Mouse (Mus musculus) midbrain, postnatal 0 days (tissue): ENCODE measurements around the gene Sprr2j-ps. TPM values are rescaled to one million over a fixed set of nuclear protein-coding genes. Genes with fewer than 3 reads are reported as not detected.

ENCODE experiments used
- ATAC-seq: fragments of 200-750 bp; cut with Nextera tagmentation; 2 replicates; pipeline ENCODE4 v1.8.0; 2017; ENCODE audit warnings: moderate number of reproducible peaks, mild to moderate bottlenecking, moderate TSS enrichment, moderate library complexity; ENCODE audit not compliant: low FRiP score
- DNase-seq: peaks from one replicate; pipeline ENCODE4 v3.0.0-alpha.2; 2015; ENCODE audit warnings: low spot score
- H3K27ac ChIP-seq: fragments of 300-500 bp; sonication (generic); 2 replicates; pipeline ENCODE4 v1.5.1; 2014; ENCODE audit warnings: low read depth, mild to moderate bottlenecking, low read length, mixed read lengths
- H3K27me3 ChIP-seq: fragments of 300-500 bp; sonication (generic); 2 replicates; pipeline ENCODE4 v1.6.1; 2014; ENCODE audit warnings: low read length, control low read depth, mixed read lengths; ENCODE audit not compliant: insufficient read depth
- H3K36me3 ChIP-seq: fragments of 300-500 bp; sonication (generic); 2 replicates; pipeline ENCODE4 v1.6.1; 2014; ENCODE audit warnings: low read length, control low read depth, mixed read lengths; ENCODE audit not compliant: insufficient read depth
- H3K4me1 ChIP-seq: fragments of 300-500 bp; sonication (generic); 2 replicates; pipeline ENCODE4 v1.6.1; 2014; ENCODE audit warnings: mild to moderate bottlenecking, control low read depth, antibody characterized with exemption, low read length, mixed read lengths; ENCODE audit not compliant: insufficient read depth
- H3K4me2 ChIP-seq: fragments of 300-500 bp; sonication (generic); 2 replicates; pipeline ENCODE4 v1.6.1; 2014; ENCODE audit warnings: low read depth, mild to moderate bottlenecking, low read length, mixed read lengths; ENCODE audit not compliant: poor library complexity, severe bottlenecking
- H3K4me3 ChIP-seq: fragments of 300-500 bp; sonication (generic); 2 replicates; pipeline ENCODE4 v1.5.1; 2014; ENCODE audit warnings: low read depth, mild to moderate bottlenecking, low read length, moderate library complexity
- H3K9ac ChIP-seq: fragments of 300-500 bp; sonication (generic); replicated peaks from 2 replicates; pipeline ENCODE4 v1.6.1; 2014; ENCODE audit warnings: mild to moderate bottlenecking, low read length, moderate library complexity, mixed read lengths; ENCODE audit not compliant: poor library complexity, severe bottlenecking
- H3K9me3 ChIP-seq: fragments of 300-500 bp; sonication (generic); 2 replicates; pipeline ENCODE4 v1.6.1; 2016; ENCODE audit warnings: low read length, control low read depth
- CTCF ChIP-seq: IDR thresholded peaks from 2 replicates; pipeline ENCODE4 v1.5.1; 2016; ENCODE audit warnings: antibody characterized with exemption, mild to moderate bottlenecking
- WGBS: fragments of 180-500 bp; shearing (Covaris S2); extraction: QIAGEN DNeasy Blood & Tissue Kit; methylation state at CpG from one replicate; pipeline ENCODE4 v1.1.7; 2014; 5-methylcytosine and 5-hydroxymethylcytosine counted together
- polyA plus RNA-seq: library from polyadenylated mRNA; unstranded; fragments of >200 nt; fragmentation: Nextera tagmentation; extraction: Ambion mirVana; gene quantifications from 2 replicates; pipeline ENCODE4 v1.2.1, GENCODE M21; 2015
- total RNA-seq: library from RNA; depleted of rRNA; stranded (reverse); fragments of >200 nt; gene quantifications from 2 replicates; pipeline ENCODE4 v1.2.3, GENCODE M21; 2014

Sprr2j-ps gene
- total and polyA plus RNA-seq, 2 experiments from 2014 or later: not detected

DNA sequence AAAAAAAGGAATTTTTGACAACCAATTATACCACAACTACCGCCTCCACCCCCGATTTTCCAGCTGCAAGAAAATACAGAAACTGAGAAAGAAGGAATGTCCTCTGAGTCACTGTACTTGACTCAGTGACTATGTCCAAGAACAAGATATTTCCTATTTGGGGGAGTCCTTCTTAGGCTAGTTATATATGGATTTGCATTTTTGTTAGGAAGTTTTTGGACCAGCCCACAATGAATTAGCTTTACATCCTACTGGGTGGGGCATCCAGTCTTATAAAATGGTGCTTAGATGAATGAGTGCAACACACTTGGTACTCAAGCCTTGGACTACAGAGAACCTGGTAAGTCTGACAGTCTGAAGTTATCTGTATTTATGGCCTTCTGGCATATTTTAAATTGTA, 14.4 kb downstream of the Sprr2j-ps start, which contains the start of gene Sprr2k:
Gene Sprr2k (plus strand): TSS at position 301 of the 400 bp plus-strand sequence.
- ATAC-seq: no peak

DNA sequence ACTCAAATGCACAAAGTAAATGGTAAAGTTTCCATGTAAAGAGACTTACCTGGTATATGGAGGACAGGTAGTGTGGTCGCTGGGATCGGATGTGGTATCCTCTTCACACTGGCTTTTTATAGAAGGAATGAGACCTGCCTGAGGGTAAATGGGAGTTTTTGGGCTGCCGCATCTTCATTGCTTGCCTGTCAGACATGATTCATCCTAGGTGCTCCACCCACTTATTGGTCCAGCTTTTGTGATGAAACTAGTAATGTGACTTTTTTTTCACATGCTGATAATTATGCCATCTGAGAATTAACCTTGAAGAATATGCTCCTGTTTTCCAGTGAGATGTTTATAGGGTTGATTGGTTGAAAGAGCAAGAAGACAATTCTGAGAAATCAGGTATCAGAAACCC, 20.8 kb downstream of the Sprr2j-ps start, which contains the start of gene Sprr1b:
Gene Sprr1b (minus strand): TSS at position 101 of the 400 bp plus-strand sequence.
- Histone ChIP-seq H3K9me3 (no peaks in the 10 kb centered on the region), H3K4me1 (no peaks in the 10 kb centered on the region), H3K27ac (no peak within 1 kb of the TSS), H3K4me3 (no peak within 1 kb of the TSS), H3K9ac (no peak within 1 kb of the TSS), H3K36me3 (no peaks in the 10 kb centered on the region), H3K4me2 (no peak within 1 kb of the TSS), H3K27me3 (no peaks in the 10 kb centered on the region)
- ATAC-seq: no peak
- TF ChIP-seq CTCF: no peak
- 96% methylated on average over 3 of the region's 3 CpGs for WGBS
- DNase-seq: no peak

More for the DNA sequence above, 14.4 kb downstream of the Sprr2j-ps start, which contains the start of gene Sprr2k:
- H3K4me1 ChIP-seq: no peaks in the 10 kb centered on the region
- H3K4me3 ChIP-seq: no peak within 1 kb of the TSS
- H3K9ac ChIP-seq: no peak within 1 kb of the TSS
- H3K27ac ChIP-seq: no peak within 1 kb of the TSS
- 93% methylated on average over 2 of the region's 2 CpGs for WGBS
- H3K27me3 ChIP-seq: no peaks in the 10 kb centered on the region
- no peaks in the 10 kb centered on the region for H3K9me3 ChIP-seq
- no peaks in the 10 kb centered on the region for H3K36me3 ChIP-seq
- H3K4me2 ChIP-seq: no peak within 1 kb of the TSS
- TF ChIP-seq CTCF: no peak
- DNase-seq: no peak

DNA sequence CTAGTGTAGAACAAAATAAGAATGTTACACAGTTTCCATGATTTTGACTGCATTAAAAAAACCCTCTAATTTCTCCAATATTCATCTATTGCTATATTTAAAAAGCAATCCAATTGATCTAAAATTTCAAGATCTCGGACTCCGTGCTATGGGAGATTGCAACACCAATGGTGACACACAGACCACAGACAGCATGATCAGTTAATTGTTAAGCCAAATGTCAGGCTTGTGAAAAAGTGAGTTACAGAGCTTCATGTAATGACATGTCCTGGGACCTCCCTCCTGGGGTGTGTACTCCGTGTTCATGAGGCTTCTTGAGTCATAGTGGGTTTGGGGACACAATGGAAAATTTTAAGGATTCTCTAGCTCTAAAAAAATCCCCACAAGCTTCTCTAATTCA, 22.3 kb downstream of the Sprr2j-ps start:
- no peaks in the 10 kb centered on the region for H3K36me3 ChIP-seq
- no peak overlapping the region for H3K4me2 ChIP-seq
- 90% methylated on average over 3 of the region's 3 CpGs for WGBS
- H3K9ac ChIP-seq: no peak overlapping the region
- DNase-seq: no peak
- no peak for ATAC-seq
- H3K27me3 ChIP-seq: no peaks in the 10 kb centered on the region
- TF ChIP-seq CTCF: no peak
- no peaks in the 10 kb centered on the region for H3K9me3 ChIP-seq
- no peak overlapping the region for H3K4me3 ChIP-seq
- H3K27ac ChIP-seq: no peak overlapping the region
- H3K4me1 ChIP-seq: no peaks in the 10 kb centered on the region

DNA sequence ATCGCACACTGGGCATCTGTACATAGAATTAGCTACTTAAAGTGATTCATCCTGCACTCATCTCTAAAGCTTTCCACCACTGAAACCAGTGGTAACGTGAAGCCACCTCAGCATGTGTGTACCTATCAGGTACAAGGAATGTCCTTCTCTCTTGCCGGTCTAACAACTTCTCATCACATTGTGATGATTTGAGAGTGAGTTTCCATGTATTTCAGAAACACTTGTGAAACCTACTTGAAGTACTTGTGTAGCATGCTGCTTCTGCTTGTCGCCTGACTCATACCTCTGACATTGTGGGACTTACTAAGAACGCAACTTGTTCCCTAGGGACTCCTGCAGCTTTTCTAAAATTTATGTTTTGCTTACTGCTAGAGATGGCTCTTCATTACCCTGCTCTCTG, 37.3 kb downstream of the Sprr2j-ps start:
- Histone ChIP-seq H3K36me3 (no peaks in the 10 kb centered on the region), H3K9ac (no peak overlapping the region), H3K4me2 (no peak overlapping the region), H3K9me3 (no peaks in the 10 kb centered on the region), H3K4me1 (no peaks in the 10 kb centered on the region), H3K4me3 (no peak overlapping the region), H3K27me3 (no peaks in the 10 kb centered on the region), H3K27ac (no peak overlapping the region)
- DNase-seq (no peak), ATAC-seq (no peak)
- WGBS: 85% methylated on average over 5 of the region's 5 CpGs
- TF ChIP-seq CTCF: no peak

DNA sequence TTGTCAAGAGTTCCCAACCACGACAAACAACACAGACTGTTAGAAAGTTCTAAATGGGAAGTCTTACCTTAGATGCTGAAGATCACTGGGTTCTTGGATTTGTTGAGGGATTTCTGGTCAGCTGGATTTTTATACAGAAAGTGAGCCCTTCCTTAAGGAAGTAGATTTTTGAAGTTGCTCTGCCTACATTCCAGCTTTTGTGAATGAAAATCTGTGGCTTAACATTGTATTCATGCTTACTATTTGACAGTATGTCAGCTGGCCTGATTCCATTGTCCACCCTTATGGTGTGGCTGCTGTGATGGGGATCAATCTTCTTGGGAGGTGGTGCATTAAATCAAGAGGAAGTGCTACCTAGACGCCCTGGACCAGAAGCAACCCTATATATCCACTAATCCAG, 40.7 kb downstream of the Sprr2j-ps start, which contains the start of gene Sprr3:
Gene Sprr3 (minus strand): TSS at position 101 of the 400 bp plus-strand sequence.
- no peak within 1 kb of the TSS for H3K4me3 ChIP-seq
- H3K27me3 ChIP-seq: no peaks in the 10 kb centered on the region
- WGBS: 79% methylated on average over 2 of the region's 2 CpGs
- H3K9ac ChIP-seq: no peak within 1 kb of the TSS
- no peaks in the 10 kb centered on the region for H3K36me3 ChIP-seq
- no peak for ATAC-seq
- no peak within 1 kb of the TSS for H3K4me2 ChIP-seq
- no peak for TF ChIP-seq CTCF
- no peaks in the 10 kb centered on the region for H3K4me1 ChIP-seq
- no peak for DNase-seq
- no peaks in the 10 kb centered on the region for H3K9me3 ChIP-seq
- H3K27ac ChIP-seq: no peak within 1 kb of the TSS

DNA sequence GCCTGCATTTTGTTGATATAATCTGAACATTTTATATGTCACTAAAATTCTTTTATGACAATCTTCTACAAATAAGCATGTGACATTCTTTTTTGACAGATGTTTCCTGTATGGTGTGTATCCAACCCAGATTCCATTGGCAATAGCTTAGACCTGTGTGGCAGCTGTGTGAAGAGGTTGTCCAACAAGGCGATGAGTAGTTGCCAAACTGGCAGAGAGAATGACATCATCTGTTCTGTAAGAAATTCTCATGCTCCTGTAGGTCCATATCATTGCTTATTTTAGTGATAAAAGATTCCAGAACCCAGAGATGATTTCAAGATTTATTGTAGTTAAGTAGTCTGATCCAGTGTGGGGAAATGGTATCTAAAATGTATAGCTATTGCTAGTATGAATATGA, 48.7 kb downstream of the Sprr2j-ps start:
- no peaks in the 10 kb centered on the region for H3K9me3 ChIP-seq
- no peak overlapping the region for H3K4me3 ChIP-seq
- ATAC-seq (no peak), DNase-seq (peak; percentile 1)
- no peaks in the 10 kb centered on the region for H3K36me3 ChIP-seq
- no peak for TF ChIP-seq CTCF
- WGBS: 94% methylated on average over 1 of the region's 1 CpGs
- H3K4me1 ChIP-seq: no peaks in the 10 kb centered on the region
- no peak overlapping the region for H3K9ac ChIP-seq
- H3K27me3 ChIP-seq: no peaks in the 10 kb centered on the region
- no peak overlapping the region for H3K4me2 ChIP-seq
- H3K27ac ChIP-seq: no peak overlapping the region
